Mouse (Mus musculus): ENCODE data around the gene Cox6a2. TPM values are rescaled to one million over a fixed set of nuclear protein-coding genes. Genes with fewer than 3 reads are reported as not detected.
A peak's percentile ranks its signal among the peaks of the same experiment; 100 is the strongest.

Cox6a2 gene
- polyA plus RNA-seq (2015; fragmentation: Nextera tagmentation; extraction: Ambion mirVana): 2.1 and 3.8 TPM in 2 replicates

DNA sequence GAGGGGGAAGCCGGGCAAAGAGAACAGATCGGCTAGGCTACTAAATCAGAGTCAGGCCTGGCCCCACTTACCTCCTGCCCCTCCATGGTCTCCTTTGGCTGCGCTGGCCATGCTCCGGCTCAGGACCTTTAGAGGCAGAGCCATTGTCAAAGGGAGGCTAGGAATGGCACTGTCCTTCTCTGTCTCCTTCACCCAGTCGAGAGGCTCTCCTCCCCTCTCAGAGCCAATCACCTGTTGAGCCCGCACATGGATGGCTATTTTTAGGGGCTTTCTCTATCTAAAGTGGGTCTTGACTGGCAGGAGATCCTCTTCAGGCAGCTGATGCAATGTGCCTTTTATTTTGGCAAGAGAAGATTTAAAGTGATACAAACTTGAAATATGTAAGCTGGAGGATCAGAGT lies at the start of gene Cox6a2:
Gene Cox6a2 (minus strand): TSS at position 236 of the 400 bp plus-strand sequence.
- WGBS: 85% methylated on average over 6 of the region's 6 CpGs
- no peaks in the 10 kb centered on the region for H3K4me1 ChIP-seq (replicated peaks)
- no peaks in the 10 kb centered on the region for H3K27me3 ChIP-seq
- no peak within 1 kb of the TSS for H3K4me2 ChIP-seq
- H3K9ac ChIP-seq: no peak within 1 kb of the TSS
- H3K36me3 ChIP-seq: no peaks in the 10 kb centered on the region
- H3K27ac ChIP-seq (replicated peaks): no peak within 1 kb of the TSS
- ATAC-seq (ENCODE audit: low read depth): no peak
- H3K4me3 ChIP-seq: no peak within 1 kb of the TSS
- no peaks in the 10 kb centered on the region for H3K9me3 ChIP-seq

DNA sequence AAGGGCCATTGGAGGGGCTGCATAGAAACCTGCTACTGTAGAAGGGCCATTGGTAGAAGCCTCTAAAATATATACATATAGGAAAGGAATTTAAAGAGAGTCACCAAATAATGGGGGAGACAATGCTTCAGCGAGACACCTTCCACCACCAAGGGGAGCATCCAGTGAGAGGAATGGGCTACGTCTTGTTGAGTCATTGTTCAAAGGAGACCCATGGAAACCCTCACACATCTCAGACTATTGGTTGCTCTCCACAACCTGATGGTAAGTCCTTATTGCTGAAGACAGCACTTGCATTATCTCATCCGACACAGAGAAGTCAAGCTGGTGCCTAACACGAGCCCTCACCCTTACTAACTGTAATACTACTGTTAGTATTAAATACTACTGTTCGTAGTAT lies 49.6 kb upstream of the Cox6a2 start:
- ATAC-seq (ENCODE audit: low read depth): no peak
- H3K36me3 ChIP-seq: no peaks in the 10 kb centered on the region
- WGBS: 86% methylated on average over 5 of the region's 5 CpGs

DNA sequence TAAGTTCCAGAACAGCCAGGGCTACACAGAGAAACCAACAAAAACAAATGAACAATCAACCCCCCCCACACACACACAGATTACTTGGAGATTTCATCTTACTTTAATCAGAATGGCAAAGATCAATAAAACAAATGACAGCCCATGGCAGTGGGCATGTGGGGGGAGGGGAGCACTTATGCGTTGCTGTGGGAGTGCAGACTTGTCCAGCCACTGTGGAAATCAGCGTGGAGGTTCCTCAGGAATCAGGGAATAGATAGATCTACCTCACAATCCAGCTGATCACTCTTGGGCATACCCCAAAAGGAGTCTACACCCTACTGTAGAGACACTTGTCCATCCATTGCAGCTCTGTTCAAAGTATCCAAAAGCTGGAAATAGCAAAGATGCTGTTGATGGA lies 48.8 kb upstream of the Cox6a2 start:
- Histone ChIP-seq H3K9me3 (no peaks in the 10 kb centered on the region), H3K27ac (replicated peaks) (no peak overlapping the region), H3K27me3 (peaks cover 10% of the 10 kb centered on the region; the same call in 1 of the 2 replicates), H3K4me2 (no peak overlapping the region), H3K9ac (no peak overlapping the region), H3K36me3 (no peaks in the 10 kb centered on the region), H3K4me3 (no peak overlapping the region), H3K4me1 (replicated peaks) (peaks cover 15% of the 10 kb centered on the region)
- WGBS: 50% methylated on average over 2 of the region's 2 CpGs
- ATAC-seq (ENCODE audit: low read depth): no peak

More for the DNA sequence above, 49.6 kb upstream of the Cox6a2 start:
- Histone ChIP-seq H3K9me3 (no peaks in the 10 kb centered on the region), H3K27ac (replicated peaks) (no peak overlapping the region), H3K4me3 (no peak overlapping the region), H3K4me1 (replicated peaks) (peaks cover 15% of the 10 kb centered on the region), H3K4me2 (no peak overlapping the region), H3K27me3 (peaks cover 10% of the 10 kb centered on the region; the same call in 1 of the 2 replicates), H3K9ac (no peak overlapping the region)

DNA sequence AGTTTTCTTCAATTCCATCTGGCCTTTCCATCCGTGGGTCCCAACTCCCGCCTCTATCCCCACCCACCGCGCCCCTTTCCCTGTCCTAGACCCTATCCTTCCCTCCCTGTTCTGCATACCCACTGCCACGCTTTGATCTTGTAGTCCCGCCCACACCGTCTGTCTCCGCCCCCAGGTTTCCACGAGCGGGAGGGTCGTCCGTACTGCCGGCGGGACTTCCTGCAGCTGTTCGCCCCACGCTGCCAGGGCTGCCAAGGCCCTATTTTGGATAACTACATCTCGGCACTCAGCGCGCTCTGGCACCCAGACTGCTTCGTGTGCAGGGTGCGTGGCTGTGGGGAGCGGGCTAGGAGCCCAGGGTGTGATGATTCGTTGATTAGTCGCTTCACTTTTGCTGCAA lies 46.4 kb upstream of the Cox6a2 start:
- Histone ChIP-seq H3K9me3 (no peaks in the 10 kb centered on the region), H3K36me3 (no peaks in the 10 kb centered on the region), H3K27ac (replicated peaks) (no peak overlapping the region), H3K27me3 (peaks cover 10% of the 10 kb centered on the region; the same call in 1 of the 2 replicates), H3K4me2 (peak overlapping the region; percentile 59), H3K4me1 (replicated peaks) (peaks cover 15% of the 10 kb centered on the region), H3K4me3 (peak overlapping the region; percentile 37), H3K9ac (peak overlapping the region; percentile 56)
- 7% methylated on average over 24 of the region's 24 CpGs for WGBS
- peak; percentile 57 for ATAC-seq (ENCODE audit: low read depth)

DNA sequence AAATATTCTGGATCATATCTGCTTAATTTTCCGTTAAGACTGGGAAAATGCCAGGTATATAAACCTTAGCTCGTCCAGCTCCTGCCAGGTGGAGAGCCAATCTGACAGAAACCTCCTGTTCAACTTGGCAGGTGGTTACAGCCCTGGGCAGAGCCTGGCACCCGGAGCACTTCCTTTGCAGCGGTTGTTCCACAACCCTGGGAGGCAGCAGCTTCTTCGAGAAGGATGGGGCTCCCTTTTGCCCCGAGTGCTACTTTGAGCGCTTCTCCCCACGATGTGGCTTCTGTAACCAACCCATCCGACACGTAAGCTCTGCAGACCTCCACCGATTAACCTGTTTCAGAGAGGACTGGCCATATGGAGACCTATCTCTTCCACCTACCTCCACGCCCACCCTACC lies 45.8 kb upstream of the Cox6a2 start:
- H3K9ac ChIP-seq: no peak overlapping the region
- WGBS: 48% methylated on average over 12 of the region's 12 CpGs
- H3K27ac ChIP-seq (replicated peaks): no peak overlapping the region
- peaks cover 19% of the 10 kb centered on the region for H3K4me1 ChIP-seq (replicated peaks)
- no peak overlapping the region for H3K4me3 ChIP-seq
- H3K9me3 ChIP-seq: no peaks in the 10 kb centered on the region
- ATAC-seq (ENCODE audit: low read depth): no peak
- H3K36me3 ChIP-seq: no peaks in the 10 kb centered on the region
- H3K27me3 ChIP-seq: peaks cover 10% of the 10 kb centered on the region; the same call in 1 of the 2 replicates
- peak overlapping the region; percentile 59 for H3K4me2 ChIP-seq

DNA sequence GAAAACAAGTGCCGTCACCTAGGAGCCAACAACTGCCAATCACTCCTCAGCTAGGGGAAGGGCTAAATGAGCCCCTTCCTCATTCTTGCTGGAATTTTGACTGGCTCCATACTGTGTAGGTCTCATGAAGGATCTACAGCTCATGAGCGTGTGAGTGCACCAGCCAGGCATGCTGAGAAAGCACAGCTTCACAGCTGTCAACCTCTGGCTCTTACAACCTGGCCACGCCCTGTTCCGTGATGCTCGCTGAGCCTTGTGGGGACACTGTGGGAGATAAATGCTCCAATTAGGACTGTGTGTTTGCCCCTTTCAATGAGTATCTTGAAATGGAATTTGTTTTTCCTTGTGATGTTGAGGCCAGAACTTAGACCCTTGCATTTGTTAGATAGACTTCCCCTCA lies 43.8 kb upstream of the Cox6a2 start:
- peaks cover 33% of the 10 kb centered on the region for H3K4me1 ChIP-seq (replicated peaks)
- no peak overlapping the region for H3K9ac ChIP-seq
- H3K27ac ChIP-seq (replicated peaks): no peak overlapping the region
- H3K9me3 ChIP-seq: no peaks in the 10 kb centered on the region
- H3K4me2 ChIP-seq: no peak overlapping the region
- H3K36me3 ChIP-seq: peaks cover 3% of the 10 kb centered on the region; the same call in 1 of the 2 replicates
- 82% methylated on average over 5 of the region's 5 CpGs for WGBS
- peaks cover 10% of the 10 kb centered on the region; the same call in 1 of the 2 replicates for H3K27me3 ChIP-seq
- no peak for ATAC-seq (ENCODE audit: low read depth)
- H3K4me3 ChIP-seq: no peak overlapping the region

DNA sequence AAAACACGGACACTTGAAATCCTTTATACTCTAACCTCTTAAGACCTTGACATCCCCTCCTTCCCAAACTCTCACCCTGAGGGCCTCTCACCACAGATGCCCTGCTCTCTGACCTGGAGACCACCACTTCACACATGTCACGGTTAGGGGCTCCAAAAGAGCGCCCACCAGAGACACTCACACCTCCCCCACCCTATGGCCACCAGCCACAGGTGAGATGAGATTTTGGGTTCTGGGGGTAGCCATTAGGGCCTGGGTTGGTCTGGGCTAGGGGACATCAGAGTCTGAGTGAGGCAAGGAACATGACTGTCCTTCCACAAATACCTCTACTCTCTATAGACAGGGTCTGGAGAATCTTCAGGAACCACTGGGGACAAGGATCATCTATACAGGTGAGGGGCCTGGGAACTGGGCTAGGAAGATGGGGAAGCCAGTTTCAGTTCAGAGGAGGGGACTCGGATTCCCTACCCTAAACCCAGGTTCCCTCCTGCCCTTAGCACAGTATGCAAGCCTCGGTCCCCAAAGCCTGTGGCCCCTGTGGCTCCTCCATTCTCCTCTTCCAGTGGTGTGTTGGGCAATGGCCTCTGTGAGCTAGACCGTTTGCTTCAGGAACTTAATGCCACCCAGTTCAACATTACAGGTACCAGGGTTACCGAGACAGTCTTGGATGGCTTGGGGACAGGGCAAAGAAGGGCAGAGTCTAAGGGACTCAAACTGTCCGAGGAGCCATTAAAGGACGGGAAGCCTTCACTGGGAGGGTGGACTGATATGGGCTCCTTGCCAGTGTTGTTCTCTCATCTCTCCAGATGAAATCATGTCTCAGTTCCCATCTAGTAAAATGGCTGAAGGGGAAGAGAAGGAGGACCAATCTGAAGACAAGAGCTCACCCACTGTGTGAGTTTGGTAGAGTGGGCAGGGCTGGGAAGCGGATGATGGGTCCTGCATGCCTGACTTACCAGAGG lies 42.2 kb upstream of the Cox6a2 start:
- peak overlapping the region; percentile 46; the same call in 1 of the 2 replicates for H3K4me3 ChIP-seq
- ATAC-seq (ENCODE audit: low read depth): no peak
- WGBS: 85% methylated on average over 10 of the region's 10 CpGs

DNA sequence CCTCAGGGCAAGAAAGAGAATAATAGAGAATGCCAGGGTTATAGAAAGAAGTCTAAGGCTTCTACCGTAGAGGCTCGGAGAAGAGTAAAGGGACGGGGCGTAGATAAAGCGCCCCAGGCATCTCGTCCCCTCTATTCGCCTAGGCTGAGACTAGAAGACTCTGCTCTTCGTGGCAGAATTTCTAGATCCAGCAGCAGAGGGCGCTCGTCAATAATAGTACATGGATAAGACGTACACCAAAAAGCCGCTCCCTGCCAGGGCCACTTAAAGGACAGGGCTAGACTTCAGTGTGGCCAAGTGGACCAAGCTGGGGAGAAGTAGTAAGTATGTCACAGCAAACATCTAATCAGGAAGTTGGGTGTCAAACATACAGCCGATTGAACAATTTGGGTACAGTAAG lies 41.3 kb upstream of the Cox6a2 start:
- peak overlapping the region; percentile 83 for H3K27ac ChIP-seq (replicated peaks)
- WGBS: 2% methylated on average over 13 of the region's 13 CpGs
- peak overlapping the region; percentile 68 for H3K4me2 ChIP-seq
- no peaks in the 10 kb centered on the region for H3K9me3 ChIP-seq
- peak overlapping the region; percentile 46 for H3K4me3 ChIP-seq
- peaks cover 25% of the 10 kb centered on the region for H3K4me1 ChIP-seq (replicated peaks)
- peak; percentile 80 for ATAC-seq (ENCODE audit: low read depth)
- H3K36me3 ChIP-seq: peaks cover 24% of the 10 kb centered on the region
- H3K9ac ChIP-seq: peak overlapping the region; percentile 77
- H3K27me3 ChIP-seq: 0 out of 2 replicates have a peak, but pooled peaks cover 5% of the 10 kb centered on the region

More for the DNA sequence above, 42.2 kb upstream of the Cox6a2 start:
- Histone ChIP-seq H3K4me1 (replicated peaks) (peaks cover 33% of the 10 kb centered on the region), H3K36me3 (peaks cover 15% of the 10 kb centered on the region), H3K27ac (replicated peaks) (no peak overlapping the region), H3K9ac (peak overlapping the region; percentile 77), H3K27me3 (peaks cover 10% of the 10 kb centered on the region; the same call in 1 of the 2 replicates), H3K9me3 (no peaks in the 10 kb centered on the region), H3K4me2 (peak overlapping the region; percentile 68)

DNA sequence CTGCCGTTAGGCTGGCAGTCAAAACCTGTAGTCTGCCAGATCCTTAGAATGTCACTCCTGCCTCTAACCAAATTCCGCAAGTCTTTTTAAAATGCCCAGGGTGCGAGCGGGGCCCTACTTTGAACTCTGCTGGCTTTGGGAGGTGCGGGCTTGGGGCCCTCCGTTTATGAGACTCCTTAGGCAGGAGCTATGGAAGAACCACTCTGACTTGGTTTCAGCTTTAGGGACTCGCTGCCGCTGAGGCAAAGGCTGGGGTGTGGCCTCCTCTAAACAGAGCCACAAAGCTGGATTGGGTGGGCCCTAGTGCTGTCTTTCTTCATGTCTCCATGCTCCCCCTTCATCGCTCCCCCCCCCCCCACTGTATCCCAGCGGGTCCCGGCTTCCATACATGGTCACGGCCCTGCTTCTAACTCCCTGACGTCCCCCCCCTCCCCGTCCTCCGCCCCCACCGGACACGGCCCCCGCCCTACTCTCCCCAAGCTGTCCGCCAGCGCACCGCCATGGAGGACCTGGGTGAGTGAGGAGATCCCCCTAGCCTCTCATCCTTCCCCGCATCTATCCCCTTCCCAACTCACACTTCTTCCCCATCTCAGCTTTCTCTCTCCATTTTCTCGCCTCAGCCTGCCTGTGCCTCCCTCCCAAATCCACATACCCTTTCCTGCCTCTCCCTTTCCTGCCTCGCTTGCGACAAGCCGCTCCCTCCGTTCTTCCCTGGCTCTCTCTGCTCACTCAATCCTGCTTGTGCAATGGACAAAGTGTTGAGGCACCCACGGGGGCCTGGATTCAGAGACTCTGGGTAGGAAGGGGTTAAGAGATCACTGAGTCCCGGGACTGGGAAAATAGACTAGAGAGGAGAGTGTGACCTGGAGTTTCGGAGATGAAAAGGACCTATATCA lies 40.6 kb upstream of the Cox6a2 start, which contains the start of gene Tgfb1i1:
Gene Tgfb1i1 (plus strand): TSS at position 317 of the 896 bp plus-strand sequence.
- Histone ChIP-seq H3K9me3 (no peaks in the 10 kb centered on the region), H3K4me3 (peak within 1 kb of the TSS; percentile 46), H3K4me1 (replicated peaks) (peaks cover 18% of the 10 kb centered on the region), H3K27me3 (no peaks in the 10 kb centered on the region), H3K36me3 (peaks cover 30% of the 10 kb centered on the region), H3K4me2 (peak within 1 kb of the TSS; percentile 68), H3K27ac (replicated peaks) (peak within 1 kb of the TSS; percentile 83), H3K9ac (peak within 1 kb of the TSS; percentile 77)
- 2% methylated on average over 28 of the region's 30 CpGs for WGBS
- ATAC-seq (ENCODE audit: low read depth): peak; percentile 62

DNA sequence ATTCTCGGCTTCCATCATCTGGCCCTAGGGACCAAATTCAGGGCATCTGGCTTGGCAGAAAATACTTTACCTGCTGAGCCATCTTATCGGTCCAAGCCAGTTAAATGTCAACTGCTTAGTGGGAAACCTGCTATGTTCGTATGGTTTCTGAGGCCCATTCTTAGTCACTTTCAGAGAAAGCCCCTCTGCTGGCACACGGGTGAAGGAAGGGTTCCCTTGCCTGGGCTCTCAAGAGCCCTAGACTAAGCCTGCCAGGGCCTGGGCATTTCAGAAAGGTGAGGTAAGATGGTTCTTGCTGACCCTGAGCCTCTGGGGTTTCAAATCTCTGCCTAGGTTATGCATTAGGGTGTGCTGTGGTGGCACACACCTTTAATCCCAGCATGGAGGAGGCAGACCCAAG lies 39.4 kb upstream of the Cox6a2 start:
- Histone ChIP-seq H3K4me2 (no peak overlapping the region), H3K4me1 (replicated peaks) (peaks cover 26% of the 10 kb centered on the region), H3K27me3 (no peaks in the 10 kb centered on the region), H3K36me3 (peaks cover 41% of the 10 kb centered on the region), H3K27ac (replicated peaks) (no peak overlapping the region), H3K9me3 (no peaks in the 10 kb centered on the region), H3K9ac (peak overlapping the region; percentile 41; the same call in 1 of the 2 replicates), H3K4me3 (no peak overlapping the region)
- 91% methylated on average over 4 of the region's 4 CpGs for WGBS
- no peak for ATAC-seq (ENCODE audit: low read depth)

DNA sequence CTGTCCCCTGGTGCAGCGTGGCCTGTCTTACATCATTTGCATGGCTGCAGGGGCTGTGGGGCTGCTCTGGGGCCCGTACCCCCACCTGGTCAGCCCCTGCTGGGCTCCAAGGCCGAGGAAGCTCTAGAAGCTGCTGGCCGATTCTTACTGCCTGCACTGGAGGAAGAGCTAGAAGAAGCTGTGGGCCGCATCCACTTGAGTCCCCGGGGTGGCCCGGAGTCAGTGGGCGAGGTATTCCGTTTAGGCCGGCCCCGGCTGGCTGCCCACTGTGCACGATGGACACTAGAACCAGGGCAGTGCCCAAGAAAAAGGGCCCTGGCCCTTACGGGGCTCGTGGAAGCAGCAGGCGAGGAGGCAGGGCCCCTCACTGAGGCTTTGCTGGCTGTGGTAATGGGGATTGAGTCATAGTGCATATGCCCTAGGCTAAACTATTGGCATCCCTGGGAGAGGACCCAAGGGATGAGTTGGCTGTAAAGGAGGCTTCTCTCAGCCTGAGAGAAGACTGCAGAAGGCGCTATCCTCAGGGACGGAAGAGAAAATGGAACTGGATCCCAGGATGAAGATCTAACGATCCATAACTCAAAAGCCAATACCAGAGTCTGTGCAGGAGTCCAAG lies 38.3 kb upstream of the Cox6a2 start:
- WGBS: 85% methylated on average over 18 of the region's 18 CpGs
- Histone ChIP-seq H3K27ac (replicated peaks) (no peak overlapping the region), H3K27me3 (no peaks in the 10 kb centered on the region), H3K4me2 (no peak overlapping the region), H3K4me3 (no peak overlapping the region), H3K9ac (0 out of 2 replicates have a peak overlapping the region, but pooled peaks have one; percentile 31), H3K4me1 (replicated peaks) (peaks cover 35% of the 10 kb centered on the region), H3K9me3 (no peaks in the 10 kb centered on the region), H3K36me3 (peaks cover 48% of the 10 kb centered on the region)
- ATAC-seq (ENCODE audit: low read depth): no peak

All from neural tube, embryonic 13.5 days (tissue).